Mouse (Mus musculus) thymus, adult 2 months (tissue): ENCODE data around the gene Aldh4a1.
A peak's percentile ranks its signal among the peaks of the same experiment; 100 is the strongest.

Experiments used
- CTCF ChIP-seq: fragments of 200-500 bp; IDR thresholded peaks from 2 replicates; pipeline ENCODE4 v1.5.1; 2012; ENCODE audit warnings: mild to moderate bottlenecking, control low read depth, low read length, moderate library complexity, borderline replicate concordance; ENCODE audit not compliant: control insufficient read depth, poor library complexity, insufficient read depth; ENCODE audit errors: extremely low read depth
- POLR2A ChIP-seq: fragments of 200-500 bp; IDR thresholded peaks from 2 replicates; pipeline ENCODE4 v1.6.1; 2012; ENCODE audit warnings: mild to moderate bottlenecking, low read length, control low read depth, moderate library complexity; ENCODE audit not compliant: control insufficient read depth, poor library complexity, insufficient read depth; ENCODE audit errors: extremely low read depth

DNA sequence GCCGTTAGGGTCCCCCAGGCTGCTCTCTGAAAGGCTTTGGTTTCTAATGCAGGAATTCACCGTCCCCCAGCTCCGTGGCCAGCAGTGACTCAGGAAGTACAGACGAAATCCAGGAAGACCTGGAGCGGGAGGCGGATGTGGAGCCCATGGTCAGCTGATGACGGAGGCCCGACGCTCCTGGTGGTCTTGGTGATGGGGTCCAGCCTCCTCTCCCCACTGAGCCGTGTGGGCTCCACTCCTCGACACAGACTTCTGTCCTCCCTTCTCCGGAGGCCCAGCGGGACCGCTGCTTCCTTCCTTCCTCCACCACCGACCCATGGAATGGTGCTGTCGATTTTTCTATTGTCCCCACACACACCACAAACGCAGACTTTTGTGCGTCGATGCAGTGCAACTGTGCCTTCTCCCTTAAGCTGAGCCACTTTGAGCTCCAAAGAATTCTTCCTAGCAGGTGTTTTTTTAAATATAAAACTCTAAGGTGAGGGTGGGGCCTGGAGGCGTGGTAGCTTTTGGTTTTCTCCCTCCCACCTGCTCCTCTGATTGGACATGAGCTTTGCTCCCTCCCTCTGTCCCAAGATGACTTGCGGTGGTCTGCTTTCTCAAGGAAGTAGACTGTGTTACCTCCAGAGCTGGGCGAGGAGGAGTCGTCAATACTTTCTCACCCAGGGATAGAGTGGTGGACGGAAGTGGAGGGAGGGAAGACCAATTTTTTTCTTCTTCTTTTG is 6.2 kb upstream of the Aldh4a1 start:
- TF ChIP-seq CTCF (no peak), POLR2A (peak; percentile 75)
